Mouse (Mus musculus): ENCODE measurements at regions not wholly inside any gene's neighbourhood (a gene's known extent, or its start where the extent isn't known, plus 50 kb on each side); places are given as distances from the start of the nearest gene placed in this dataset.

DNA sequence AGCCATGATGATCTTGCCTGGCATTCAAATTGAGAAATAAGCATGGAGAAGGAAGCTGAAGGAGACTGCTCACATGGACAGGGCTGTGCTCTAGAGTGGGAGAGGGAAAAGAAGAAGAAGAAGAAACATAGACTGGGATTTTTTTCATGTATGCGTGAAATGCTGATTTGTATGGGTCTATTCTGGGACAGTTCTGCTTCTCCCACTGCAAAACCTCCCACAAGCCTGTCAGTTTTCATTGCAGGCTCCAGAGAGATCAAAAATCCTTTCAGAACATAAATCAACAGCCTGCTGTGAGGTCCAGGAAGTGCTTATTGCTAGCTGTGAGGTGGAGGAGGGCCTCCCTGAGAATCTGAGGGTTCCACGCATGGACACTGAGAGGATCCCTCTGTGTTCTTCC, 377.3 kb upstream of the Nox3 start:
- TF ChIP-seq SRF (IDR thresholded peaks at IDR 0.05; ENCODE audit: control insufficient read depth, insufficient read length, low read depth) (no peak), CEBPB (IDR thresholded peaks at IDR 0.05; ENCODE audit: insufficient read depth, poor library complexity, severe bottlenecking) (no peak), MAX (IDR thresholded peaks at IDR 0.05; ENCODE audit: low read depth) (no peak), MYOD1 (IDR thresholded peaks at IDR 0.05; ENCODE audit: control insufficient read depth in 1 of 3, insufficient read length in 2 of 3, low read depth in 2 of 3) (no peak), POLR2A (IDR thresholded peaks at IDR 0.05; ENCODE audit: insufficient read length, low read depth) (no peak)

GRCm38 (mm10) chr17:4080564-4080963, 384.5 kb upstream of the Nox3 start:
- H3K4me3 ChIP-seq, result no peak overlapping the region
- no peaks in the 10 kb centered on the region for H3K79me2 ChIP-seq (ENCODE audit: control insufficient read depth, insufficient read depth)
- TF ChIP-seq MYOG (IDR thresholded peaks at IDR 0.05; ENCODE audit: control insufficient read depth in 1 of 3, insufficient read depth in 1 of 3, insufficient read length in 2 of 3, low read depth in 2 of 3), result no peak
- TF ChIP-seq MYOD1 (IDR thresholded peaks at IDR 0.05; ENCODE audit: control insufficient read depth in 1 of 3, insufficient read length in 2 of 3, low read depth in 2 of 3), result no peak
- no peak for TF ChIP-seq USF1 (IDR thresholded peaks at IDR 0.05; ENCODE audit: low read depth)
- TF ChIP-seq CEBPB (IDR thresholded peaks at IDR 0.05; ENCODE audit: insufficient read depth, poor library complexity, severe bottlenecking), result no peak
- TF ChIP-seq SRF (IDR thresholded peaks at IDR 0.05; ENCODE audit: control insufficient read depth, insufficient read length, low read depth), result no peak
- TF ChIP-seq TCF12 (IDR thresholded peaks at IDR 0.05; ENCODE audit: insufficient read depth, poor library complexity, severe bottlenecking), result no peak
- TF ChIP-seq TCF3 (IDR thresholded peaks at IDR 0.05; ENCODE audit: insufficient read length, low read depth), result no peak
- TF ChIP-seq MAX (IDR thresholded peaks at IDR 0.05; ENCODE audit: low read depth), result no peak
- TF ChIP-seq POLR2A (IDR thresholded peaks at IDR 0.05; ENCODE audit: insufficient read length, low read depth), result no peak
- TF ChIP-seq POLR2AphosphoS2 (IDR thresholded peaks at IDR 0.05; ENCODE audit: insufficient read length, low read depth), result no peak
- H3K36me3 ChIP-seq (ENCODE audit: control insufficient read depth, insufficient read depth), result no peaks in the 10 kb centered on the region
- H3K27me3 ChIP-seq (ENCODE audit: control insufficient read depth, insufficient read depth, insufficient read length), result no peaks in the 10 kb centered on the region
- no peak overlapping the region for H3ac ChIP-seq (ENCODE audit: control insufficient read depth, insufficient read length)
- no peak overlapping the region for H3K4me2 ChIP-seq (ENCODE audit: low read depth)

More for the DNA sequence above, 377.3 kb upstream of the Nox3 start:
- Histone ChIP-seq H3K79me2 (ENCODE audit: control insufficient read depth, insufficient read depth) (no peaks in the 10 kb centered on the region), H3K4me3 (no peak overlapping the region), H3K36me3 (ENCODE audit: control insufficient read depth, insufficient read depth) (no peaks in the 10 kb centered on the region), H3ac (ENCODE audit: control insufficient read depth, insufficient read length) (no peak overlapping the region), H3K27me3 (ENCODE audit: control insufficient read depth, insufficient read depth, insufficient read length) (no peaks in the 10 kb centered on the region), H3K4me2 (ENCODE audit: low read depth) (no peak overlapping the region)

DNA sequence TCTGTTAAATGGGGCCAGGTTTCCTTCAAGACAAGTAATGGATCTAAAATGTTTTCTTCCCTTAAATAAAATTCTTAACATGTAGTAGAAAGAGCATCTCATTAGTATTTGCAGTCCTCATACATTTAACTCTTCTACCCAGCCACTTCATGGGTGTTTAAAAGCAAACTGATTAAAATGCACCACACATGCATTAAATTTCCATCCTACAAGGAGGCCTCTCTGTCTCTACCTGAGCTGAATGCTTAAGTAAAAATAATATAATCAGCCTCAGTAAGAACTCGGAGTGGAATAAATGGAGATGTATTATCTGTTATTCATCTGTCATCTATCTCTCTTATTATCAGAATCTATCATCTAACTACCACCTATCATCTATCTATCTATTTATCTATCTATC, 398.6 kb upstream of the Nox3 start:
- H3K36me3 ChIP-seq (ENCODE audit: control insufficient read depth, insufficient read depth), result no peaks in the 10 kb centered on the region

GRCm38 (mm10) chr17:4103321-4103720, 407.3 kb upstream of the Nox3 start:
- Histone ChIP-seq H3ac (ENCODE audit: control insufficient read depth, insufficient read length) (no peak overlapping the region), H3K4me2 (ENCODE audit: low read depth) (no peak overlapping the region), H3K36me3 (ENCODE audit: control insufficient read depth, insufficient read depth) (no peaks in the 10 kb centered on the region), H3K79me2 (ENCODE audit: control insufficient read depth, insufficient read depth) (no peaks in the 10 kb centered on the region), H3K4me3 (no peak overlapping the region), H3K27me3 (ENCODE audit: control insufficient read depth, insufficient read depth, insufficient read length) (no peaks in the 10 kb centered on the region)
- TF ChIP-seq USF1 (IDR thresholded peaks at IDR 0.05; ENCODE audit: low read depth) (no peak), CEBPB (IDR thresholded peaks at IDR 0.05; ENCODE audit: insufficient read depth, poor library complexity, severe bottlenecking) (no peak), SRF (IDR thresholded peaks at IDR 0.05; ENCODE audit: control insufficient read depth, insufficient read length, low read depth) (no peak), MAX (IDR thresholded peaks at IDR 0.05; ENCODE audit: low read depth) (no peak), E2F4 (IDR thresholded peaks at IDR 0.05; ENCODE audit: insufficient read depth) (no peak), TCF12 (IDR thresholded peaks at IDR 0.05; ENCODE audit: insufficient read depth, poor library complexity, severe bottlenecking) (no peak), MYOD1 (IDR thresholded peaks at IDR 0.05; ENCODE audit: control insufficient read depth in 1 of 3, insufficient read length in 2 of 3, low read depth in 2 of 3) (no peak), POLR2AphosphoS2 (IDR thresholded peaks at IDR 0.05; ENCODE audit: insufficient read length, low read depth) (no peak), MYOG (IDR thresholded peaks at IDR 0.05; ENCODE audit: control insufficient read depth in 1 of 3, insufficient read depth in 1 of 3, insufficient read length in 2 of 3, low read depth in 2 of 3) (no peak), POLR2A (IDR thresholded peaks at IDR 0.05; ENCODE audit: insufficient read length, low read depth) (no peak)

More for the DNA sequence above, 398.6 kb upstream of the Nox3 start:
- Histone ChIP-seq H3K4me2 (ENCODE audit: low read depth) (no peak overlapping the region), H3ac (ENCODE audit: control insufficient read depth, insufficient read length) (no peak overlapping the region), H3K79me2 (ENCODE audit: control insufficient read depth, insufficient read depth) (no peaks in the 10 kb centered on the region), H3K27me3 (ENCODE audit: control insufficient read depth, insufficient read depth, insufficient read length) (no peaks in the 10 kb centered on the region), H3K4me3 (no peak overlapping the region)
- no peak for TF ChIP-seq SRF (IDR thresholded peaks at IDR 0.05; ENCODE audit: control insufficient read depth, insufficient read length, low read depth)

GRCm38 (mm10) chr17:4109263-4109662, 413.2 kb upstream of the Nox3 start:
- TF ChIP-seq POLR2AphosphoS2 (IDR thresholded peaks at IDR 0.05; ENCODE audit: insufficient read length, low read depth), result no peak
- no peak for TF ChIP-seq MAX (IDR thresholded peaks at IDR 0.05; ENCODE audit: low read depth)
- no peak for TF ChIP-seq POLR2A (IDR thresholded peaks at IDR 0.05; ENCODE audit: insufficient read length, low read depth)
- TF ChIP-seq TCF3 (IDR thresholded peaks at IDR 0.05; ENCODE audit: insufficient read length, low read depth), result no peak
- TF ChIP-seq REST (IDR thresholded peaks at IDR 0.05; ENCODE audit: insufficient read depth, insufficient read length), result no peak
- no peak for TF ChIP-seq SRF (IDR thresholded peaks at IDR 0.05; ENCODE audit: control insufficient read depth, insufficient read length, low read depth)
- TF ChIP-seq USF1 (IDR thresholded peaks at IDR 0.05; ENCODE audit: low read depth), result no peak
- no peak for TF ChIP-seq MYOD1 (IDR thresholded peaks at IDR 0.05; ENCODE audit: control insufficient read depth in 1 of 3, insufficient read length in 2 of 3, low read depth in 2 of 3)
- no peak for TF ChIP-seq CEBPB (IDR thresholded peaks at IDR 0.05; ENCODE audit: insufficient read depth, poor library complexity, severe bottlenecking)
- TF ChIP-seq TCF12 (IDR thresholded peaks at IDR 0.05; ENCODE audit: insufficient read depth, poor library complexity, severe bottlenecking), result no peak
- H3K79me2 ChIP-seq (ENCODE audit: control insufficient read depth, insufficient read depth), result no peaks in the 10 kb centered on the region
- no peaks in the 10 kb centered on the region for H3K27me3 ChIP-seq (ENCODE audit: control insufficient read depth, insufficient read depth, insufficient read length)
- no peak overlapping the region for H3K4me3 ChIP-seq
- no peaks in the 10 kb centered on the region for H3K36me3 ChIP-seq (ENCODE audit: control insufficient read depth, insufficient read depth)
- H3ac ChIP-seq (ENCODE audit: control insufficient read depth, insufficient read length), result no peak overlapping the region
- H3K4me2 ChIP-seq (ENCODE audit: low read depth), result no peak overlapping the region
